Mouse (Mus musculus) frontal cortex, postnatal 10 days (tissue): Measurements from ENCODE around the gene Igsf9.

ENCODE experiments used
- DNase-seq, 2 experiments: peaks; one replicate each; pipeline ENCODE4 v3.0.0; 2022; ENCODE audit warnings: low spot score in 2 of 2, mixed read lengths in 1 of 2

The Igsf9 gene

GRCm38 (mm10) chr1:172481540-172482280 is at the start of gene Igsf9:
Igsf9 (plus strand) TSS chr1:172481788.
- peak; percentile 93 to 94 for DNase-seq

GRCm38 (mm10) chr1:172431836-172432586 is 49.6 kb upstream of the Igsf9 start:
- no peak for DNase-seq

GRCm38 (mm10) chr1:172432587-172432955 is 49.0 kb upstream of the Igsf9 start:
- DNase-seq, result no peak

- DNase-seq, result no peak
Measured at GRCm38 (mm10) chr1:172433012-172433850, 48.4 kb upstream of the Igsf9 start.

GRCm38 (mm10) chr1:172433851-172434165 is 47.8 kb upstream of the Igsf9 start:
- no peak for DNase-seq

- no peak for DNase-seq
Measured at GRCm38 (mm10) chr1:172436785-172437184, 44.8 kb upstream of the Igsf9 start.

- DNase-seq, result no peak
Measured at GRCm38 (mm10) chr1:172438621-172439020, 43.0 kb upstream of the Igsf9 start.

- no peak for DNase-seq
Measured at GRCm38 (mm10) chr1:172440521-172440920, 41.1 kb upstream of the Igsf9 start.

GRCm38 (mm10) chr1:172441935-172442445 is 39.6 kb upstream of the Igsf9 start:
- DNase-seq, result no peak

- no peak for DNase-seq
Measured at GRCm38 (mm10) chr1:172450226-172450625, 31.4 kb upstream of the Igsf9 start.

- DNase-seq, result no peak
Measured at GRCm38 (mm10) chr1:172450848-172451470, 30.6 kb upstream of the Igsf9 start.

- no peak for DNase-seq
Measured at GRCm38 (mm10) chr1:172452911-172453310, 28.7 kb upstream of the Igsf9 start.

- DNase-seq, result no peak
Measured at GRCm38 (mm10) chr1:172453810-172454209, 27.8 kb upstream of the Igsf9 start.

GRCm38 (mm10) chr1:172455416-172455815 is 26.2 kb upstream of the Igsf9 start:
- no peak for DNase-seq

GRCm38 (mm10) chr1:172456001-172456677 is 25.4 kb upstream of the Igsf9 start:
- DNase-seq, result no peak

GRCm38 (mm10) chr1:172457196-172457595 is 24.4 kb upstream of the Igsf9 start:
- DNase-seq, result no peak

- no peak for DNase-seq
Measured at GRCm38 (mm10) chr1:172458041-172458440, 23.5 kb upstream of the Igsf9 start.

GRCm38 (mm10) chr1:172461602-172462001 is 20.0 kb upstream of the Igsf9 start:
- DNase-seq, result no peak

GRCm38 (mm10) chr1:172462534-172462933 is 19.1 kb upstream of the Igsf9 start:
- no peak for DNase-seq

GRCm38 (mm10) chr1:172463387-172464333 is 17.9 kb upstream of the Igsf9 start:
- no peak for DNase-seq
